Mouse (Mus musculus) cortical plate, adult 2 months (tissue): ENCODE data around the gene Clta. TPM values are rescaled to one million over a fixed set of nuclear protein-coding genes. Genes with fewer than 3 reads are reported as not detected.

Source experiments
- H3K27ac ChIP-seq: fragments of 200-500 bp; 2 replicates; pipeline ENCODE4 v1.5.1; 2012; ENCODE audit warnings: low read length, control low read depth, inconsistent platforms; ENCODE audit not compliant: insufficient read depth
- H3K4me1 ChIP-seq: fragments of 200-500 bp; 2 replicates; pipeline ENCODE4 v1.6.1; 2011; ENCODE audit warnings: low read length; ENCODE audit not compliant: control insufficient read depth, insufficient read depth
- H3K4me3 ChIP-seq: fragments of 200-500 bp; 2 replicates; pipeline ENCODE4 v1.5.1; 2011; ENCODE audit warnings: mild to moderate bottlenecking, low read length, control low read depth; ENCODE audit not compliant: insufficient read depth
- CTCF ChIP-seq: fragments of 200-500 bp; IDR thresholded peaks from 2 replicates; pipeline ENCODE4 v1.5.1; 2011; ENCODE audit warnings: mild to moderate bottlenecking, control low read depth, low read length; ENCODE audit not compliant: insufficient read depth; ENCODE audit errors: extremely low read depth
- POLR2A ChIP-seq: fragments of 200-500 bp; IDR thresholded peaks from 2 replicates; pipeline ENCODE4 v1.6.1; 2011; ENCODE audit warnings: mild to moderate bottlenecking, low read length, control low read depth; ENCODE audit not compliant: insufficient read depth; ENCODE audit errors: extremely low read depth
- polyA plus RNA-seq: library from polyadenylated mRNA; depleted of rRNA; stranded (reverse); fragments of >200 nt; gene quantifications from 2 replicates; pipeline ENCODE4 v1.2.3, GENCODE M21; 2012; rRNA removed

Clta gene
- polyA plus RNA-seq, 1 experiment = 385 TPM

- TF ChIP-seq CTCF (no peak), POLR2A (no peak)
- Histone ChIP-seq H3K27ac (no peak overlapping the region), H3K4me3 (no peak overlapping the region), H3K4me1 (peaks cover 2% of the 10 kb centered on the region; the same call in 1 of the 2 replicates)
Measured at GRCm38 (mm10) chr4:44070641-44071040, 66.4 kb downstream of the Clta start.

- Histone ChIP-seq H3K4me3 (peak overlapping the region; percentile 60), H3K27ac (no peak overlapping the region; the same call in 1 of the 2 replicates), H3K4me1 (peaks cover 2% of the 10 kb centered on the region; the same call in 1 of the 2 replicates)
- TF ChIP-seq POLR2A = no peak
- no peak for TF ChIP-seq CTCF
Measured at GRCm38 (mm10) chr4:44071741-44072145, 67.5 kb downstream of the Clta start.

GRCm38 (mm10) chr4:44072146-44072872 is 68.1 kb downstream of the Clta start:
- peaks cover 2% of the 10 kb centered on the region; the same call in 1 of the 2 replicates for H3K4me1 ChIP-seq
- peak overlapping the region; percentile 60 for H3K4me3 ChIP-seq
- H3K27ac ChIP-seq = peak overlapping the region; percentile 66; the same call in 1 of the 2 replicates
- no peak for TF ChIP-seq CTCF
- TF ChIP-seq POLR2A = peak; percentile 65

GRCm38 (mm10) chr4:44072873-44073441 is 68.7 kb downstream of the Clta start:
- no peak for TF ChIP-seq CTCF
- no peak for TF ChIP-seq POLR2A
- peak overlapping the region; percentile 60 for H3K4me3 ChIP-seq
- H3K27ac ChIP-seq = no peak overlapping the region
- H3K4me1 ChIP-seq = peaks cover 2% of the 10 kb centered on the region; the same call in 1 of the 2 replicates

- TF ChIP-seq CTCF = no peak
- TF ChIP-seq POLR2A = no peak
- Histone ChIP-seq H3K27ac (no peak overlapping the region), H3K4me1 (peaks cover 2% of the 10 kb centered on the region; the same call in 1 of the 2 replicates), H3K4me3 (no peak overlapping the region)
Measured at GRCm38 (mm10) chr4:44073799-44074198, 69.5 kb downstream of the Clta start.

- no peak overlapping the region for H3K27ac ChIP-seq
- peaks cover 2% of the 10 kb centered on the region; the same call in 1 of the 2 replicates for H3K4me1 ChIP-seq
- TF ChIP-seq CTCF (no peak), POLR2A (no peak)
- H3K4me3 ChIP-seq = no peak overlapping the region
Measured at GRCm38 (mm10) chr4:44074422-44074821, 70.2 kb downstream of the Clta start.

- TF ChIP-seq CTCF (no peak), POLR2A (no peak)
- no peak overlapping the region for H3K4me3 ChIP-seq
- no peaks in the 10 kb centered on the region for H3K4me1 ChIP-seq
- H3K27ac ChIP-seq = no peak overlapping the region
Measured at GRCm38 (mm10) chr4:44078358-44078933, 74.2 kb downstream of the Clta start.

Other genes starting within 250 kb of the Clta start
- gene Olfr159, start 233.4 kb upstream of the Clta start, polyA plus RNA-seq = 0.11 TPM in 1 of 2 replicates, not detected in the other
- gene Olfr156, start 180.6 kb upstream of the Clta start, polyA plus RNA-seq = not detected in 2 replicates
- gene Olfr157, start 164.3 kb upstream of the Clta start, polyA plus RNA-seq = not detected in 2 replicates
- not detected in 2 replicates for gene Olfr155, start 152.9 kb upstream of the Clta start, polyA plus RNA-seq
- gene Reck, start 128.9 kb upstream of the Clta start, polyA plus RNA-seq = 12.9 and 13.1 TPM in 2 replicates
- gene Glipr2, start 47.1 kb upstream of the Clta start, polyA plus RNA-seq = 2.6 and 3.2 TPM in 2 replicates
- gene Ccin, start 21.0 kb upstream of the Clta start, polyA plus RNA-seq = not detected in 2 replicates
- 16.3 and 16.8 TPM in 2 replicates for gene Gne, start 79.7 kb downstream of the Clta start, polyA plus RNA-seq
- gene Rnf38, start 229.3 kb downstream of the Clta start, polyA plus RNA-seq = 68.4 and 71.8 TPM in 2 replicates